Mouse (Mus musculus) liver, adult 2 months (tissue): ENCODE results near the gene As3mt.

Experiments used
- CTCF ChIP-seq: fragments of 200-500 bp; IDR thresholded peaks from 2 replicates; pipeline ENCODE4 v1.5.1; 2011; ENCODE audit warnings: low read depth, low read length, control low read depth
- POLR2A ChIP-seq: fragments of 200-500 bp; IDR thresholded peaks from 2 replicates; pipeline ENCODE4 v1.6.1; 2011; ENCODE audit warnings: low read length, control low read depth; ENCODE audit not compliant: insufficient read depth; ENCODE audit errors: extremely low read depth

DNA sequence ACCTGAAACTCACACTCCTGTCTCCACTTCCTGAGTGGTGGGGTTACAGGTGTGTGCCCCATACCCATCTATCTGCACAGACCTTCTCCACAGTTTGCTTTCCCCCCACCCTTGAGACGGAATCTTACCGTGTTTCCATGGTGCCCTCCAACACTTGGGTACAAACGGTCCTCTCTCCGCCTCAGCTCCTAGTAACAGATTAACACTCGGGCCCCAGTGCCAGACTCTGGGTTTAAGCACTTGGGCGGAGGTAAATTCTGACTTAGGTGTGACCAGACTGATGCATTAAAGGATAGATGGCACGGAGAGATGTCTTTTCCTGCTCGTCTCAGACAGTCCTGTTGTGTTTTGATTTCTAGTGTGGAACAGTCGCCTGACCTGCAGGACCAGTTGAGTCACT is 6.1 kb upstream of the As3mt start:
- TF ChIP-seq CTCF (no peak), POLR2A (no peak)
